Mouse (Mus musculus) gastrocnemius, postnatal 10 days (tissue): ENCODE results near the gene Decr2. TPM values are rescaled to one million over a fixed set of nuclear protein-coding genes. Genes with fewer than 3 reads are reported as not detected.
"Not testable (repeated sequence)": the region's sequence is repeated elsewhere in the genome, so short reads cannot be mapped to it uniquely, and the experiment has no call there.

Source experiments
- DNase-seq: peaks from one replicate; pipeline ENCODE4 v3.0.0; 2021; ENCODE audit warnings: mixed read lengths
- long read RNA-seq, 2 experiments: library from polyadenylated mRNA; stranded (forward); transcript quantifications; one replicate each; pipeline ENCODE4 v2.0.0; 2021
- total RNA-seq, 2 experiments: library from RNA; stranded (reverse); gene quantifications; 2 replicates each; pipeline ENCODE4 v1.2.3; 2021

Decr2 gene
- total RNA-seq, result 1 to 10 TPM; 5.6 to 6.1 TPM
- long read RNA-seq, experiment 1, transcript Decr2-201 (9 exons, 2,224 nt), result major isoform, 11 of 14 reads
- long read RNA-seq, experiment 1, partial matches to known transcripts, result 1 of 14 reads
- long read RNA-seq, experiment 1, other reads (novel, unspliced or antisense), result 2 of 14 reads
- long read RNA-seq, experiment 2, transcript Decr2-201 (9 exons, 2,224 nt), result major isoform, 7 of 9 reads
- long read RNA-seq, experiment 2, partial matches to known transcripts, result 1 of 9 reads
- long read RNA-seq, experiment 2, other reads (novel, unspliced or antisense), result 0 of 9 reads

DNA sequence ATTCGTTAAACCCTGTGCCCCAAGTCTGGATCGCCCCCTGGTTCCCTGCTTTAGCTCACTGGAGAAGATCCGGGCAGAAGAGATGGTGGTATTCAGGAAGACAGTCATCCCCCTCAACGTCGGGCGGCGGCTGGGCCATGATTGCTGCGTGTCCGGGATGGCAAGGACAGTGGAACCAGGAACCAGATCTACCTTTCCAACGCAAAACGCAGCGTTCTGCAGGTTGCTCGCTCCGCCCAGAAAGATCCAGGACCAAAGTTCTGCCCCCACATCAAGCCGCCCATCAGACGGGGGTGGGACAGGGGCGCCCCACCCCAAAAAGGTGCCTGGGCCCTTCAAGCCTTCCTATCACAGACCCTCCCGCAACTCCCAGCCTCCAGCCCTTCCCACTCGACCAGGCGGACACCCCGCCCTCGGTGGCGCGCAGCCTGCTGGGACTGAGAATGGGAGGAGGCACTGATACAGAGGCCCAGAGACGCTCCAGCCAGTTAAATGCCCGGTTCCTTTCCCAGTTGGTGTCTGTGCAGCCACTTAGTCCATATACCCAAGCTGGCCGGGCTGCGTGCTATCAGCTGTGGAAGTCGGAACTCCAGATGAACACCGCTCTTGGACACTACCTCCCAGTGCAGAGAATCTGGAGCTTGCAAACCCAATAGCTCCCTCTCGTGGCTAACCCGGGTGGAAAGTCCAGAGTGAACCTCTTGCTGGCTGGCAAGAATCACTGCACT, at the start of gene Decr2:
Gene Decr2, minus strand, starts transcription at position 433 of the 728 bp plus-strand sequence.
- peak; percentile 86 for DNase-seq

DNA sequence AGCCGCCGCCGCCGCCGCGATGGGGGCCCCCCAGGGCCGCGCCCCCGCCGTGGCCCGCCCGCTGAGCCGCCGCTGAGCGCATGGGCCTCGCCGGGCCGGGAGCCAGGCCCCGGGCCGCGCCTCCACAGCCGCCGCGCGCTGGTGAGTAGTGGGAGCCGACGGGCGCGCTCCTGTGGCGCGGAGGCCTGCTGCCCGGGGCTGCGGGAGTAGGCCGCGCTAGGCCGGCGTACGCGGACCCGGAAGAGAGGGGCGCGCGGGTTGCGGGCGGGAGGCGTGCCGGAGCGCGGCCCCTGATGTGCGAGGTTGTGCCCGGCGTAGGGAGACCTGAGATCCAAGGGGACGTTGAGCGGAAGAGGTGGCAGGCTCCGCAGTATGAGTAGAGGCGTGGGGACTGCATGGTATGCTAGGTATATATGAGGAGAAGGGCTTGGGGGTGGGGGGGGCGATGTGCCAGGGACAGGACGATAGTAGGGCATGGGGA, 48.8 kb upstream of the Decr2 start:
- DNase-seq, result no peak

GRCm38 (mm10) chr17:26138239-26138836, 48.2 kb upstream of the Decr2 start, which contains the start of gene Axin1:
Gene Axin1, plus strand, starts transcription at chr17:26138688.
- DNase-seq, result peak; percentile 90

DNA sequence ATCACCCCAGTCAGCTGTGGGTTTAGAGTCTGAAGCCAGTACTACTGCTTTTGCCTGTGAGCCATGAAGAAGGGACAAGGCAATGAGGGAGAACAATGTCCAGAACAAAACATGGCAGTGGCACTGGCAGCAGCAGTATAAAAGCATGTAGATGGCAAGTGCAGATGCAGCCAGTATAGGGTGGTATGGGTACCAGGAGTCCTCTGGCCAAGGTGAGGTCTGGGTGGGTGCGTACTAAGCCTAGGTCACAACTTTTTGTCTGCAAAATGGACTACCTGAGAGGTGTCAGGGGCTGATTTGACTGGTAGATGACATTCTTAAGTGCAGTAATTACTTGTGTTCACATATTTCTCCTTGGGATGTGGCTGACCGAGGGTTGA, 47.6 kb upstream of the Decr2 start:
- no peak for DNase-seq

DNA sequence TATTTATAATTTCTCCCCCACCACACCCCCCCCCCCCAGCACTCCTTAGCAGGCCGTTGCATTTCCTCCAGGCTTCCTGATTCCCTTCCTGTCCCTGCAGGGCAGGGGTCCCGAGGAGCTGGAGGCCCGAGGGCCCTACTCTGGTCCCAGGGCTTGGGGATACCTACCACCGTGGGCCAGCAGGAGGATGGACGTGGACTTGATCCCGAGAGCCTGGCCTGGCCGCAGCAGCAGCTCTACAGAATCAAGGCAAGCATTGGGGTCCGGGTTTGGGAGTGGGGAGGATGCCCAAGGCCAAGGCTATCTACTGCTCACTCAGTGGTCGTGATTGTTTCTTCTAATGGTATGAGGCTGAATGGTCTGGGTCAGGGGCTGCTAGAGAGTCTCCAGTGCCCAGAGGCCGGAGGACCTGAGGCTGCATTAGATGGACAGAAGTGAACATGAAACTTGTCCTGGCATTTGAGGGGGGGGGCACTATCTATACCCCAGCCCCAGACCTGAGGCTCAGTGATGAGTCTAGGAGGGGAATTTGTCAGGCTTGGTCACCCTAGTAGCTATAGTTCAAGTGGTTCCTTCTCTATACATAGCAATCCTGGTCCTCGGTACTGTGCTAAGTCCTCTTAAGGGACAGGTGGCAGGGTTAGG, 47.1 kb upstream of the Decr2 start:
- DNase-seq, result no peak

DNA sequence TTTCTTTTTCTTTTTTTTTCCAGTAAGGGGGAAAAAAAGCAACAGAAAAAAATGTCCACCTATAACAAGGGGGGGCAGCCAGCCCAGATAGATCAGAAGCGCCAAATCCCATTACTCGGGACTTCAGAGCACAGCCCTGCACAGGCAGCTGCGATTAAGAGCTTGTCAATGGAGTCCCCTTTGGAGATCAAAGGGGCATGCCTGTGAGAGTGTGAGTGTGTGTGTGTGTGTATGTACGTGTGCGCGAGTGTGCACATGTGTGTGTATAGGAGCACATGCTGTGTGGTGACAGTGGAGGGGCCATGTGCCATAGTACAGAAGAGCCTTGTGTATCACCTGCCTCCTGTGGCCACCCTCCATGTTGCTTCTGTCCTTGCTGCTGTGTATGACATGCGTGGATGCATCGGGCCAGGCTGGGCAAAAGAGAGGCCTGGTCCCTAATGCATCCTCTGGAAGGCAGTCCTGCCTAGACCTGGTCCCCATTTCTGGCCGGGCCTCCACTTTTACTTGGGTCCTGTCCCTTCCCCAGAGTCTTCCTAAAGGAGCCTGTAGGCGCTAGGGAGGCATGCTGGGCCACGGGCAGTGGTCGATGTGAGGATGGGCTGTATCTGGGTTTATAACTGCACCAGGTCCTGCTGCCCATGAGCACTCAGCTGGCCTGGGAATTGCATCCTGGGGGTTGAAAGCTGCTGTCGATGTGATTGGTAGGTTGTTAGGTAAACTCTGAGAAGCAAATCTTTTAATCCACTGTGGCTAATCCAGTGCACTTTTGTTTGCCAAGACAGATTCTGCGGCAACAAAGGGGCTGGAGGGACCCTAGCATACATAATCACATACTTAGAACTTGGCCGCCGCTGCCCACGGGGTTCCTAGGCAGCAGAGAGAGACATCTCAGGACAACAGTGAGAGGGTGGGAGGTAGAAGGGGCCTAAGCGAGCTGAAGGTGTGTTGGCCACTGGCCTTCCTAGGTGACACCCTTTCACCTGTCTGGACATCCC, 42.0 kb upstream of the Decr2 start:
- no peak for DNase-seq

DNA sequence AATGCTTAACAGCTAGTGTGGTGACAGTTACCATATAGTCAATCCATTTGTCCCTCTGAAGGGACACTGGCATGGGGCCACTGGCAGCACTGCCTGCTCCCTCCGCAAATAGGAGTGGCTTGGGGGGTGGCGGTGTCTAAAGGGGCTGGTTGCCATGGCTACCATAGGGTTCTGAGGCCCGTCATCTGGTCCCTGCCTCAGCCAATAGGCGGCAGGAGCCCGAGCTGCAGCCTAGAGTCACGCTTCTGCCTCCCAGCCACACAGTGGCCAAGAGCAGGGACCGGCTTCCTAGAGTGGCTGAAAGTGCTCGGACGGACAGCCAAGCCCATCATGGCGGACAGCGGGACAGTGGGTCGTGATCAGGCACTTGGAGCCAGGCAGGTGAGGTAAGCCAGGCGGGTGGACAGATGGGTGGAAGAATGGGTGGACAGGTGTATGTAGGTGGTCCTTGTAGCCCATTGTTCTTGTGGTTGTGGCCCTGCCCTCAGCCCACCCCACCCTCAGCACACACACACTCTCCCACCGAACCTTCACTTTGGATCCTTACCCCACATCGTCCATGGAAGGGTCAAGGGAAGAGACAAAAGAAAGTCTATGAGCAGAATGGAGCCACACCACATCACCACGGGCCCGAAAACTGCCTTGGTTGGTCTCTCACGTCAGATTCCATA, 41.1 kb upstream of the Decr2 start:
- no peak for DNase-seq

DNA sequence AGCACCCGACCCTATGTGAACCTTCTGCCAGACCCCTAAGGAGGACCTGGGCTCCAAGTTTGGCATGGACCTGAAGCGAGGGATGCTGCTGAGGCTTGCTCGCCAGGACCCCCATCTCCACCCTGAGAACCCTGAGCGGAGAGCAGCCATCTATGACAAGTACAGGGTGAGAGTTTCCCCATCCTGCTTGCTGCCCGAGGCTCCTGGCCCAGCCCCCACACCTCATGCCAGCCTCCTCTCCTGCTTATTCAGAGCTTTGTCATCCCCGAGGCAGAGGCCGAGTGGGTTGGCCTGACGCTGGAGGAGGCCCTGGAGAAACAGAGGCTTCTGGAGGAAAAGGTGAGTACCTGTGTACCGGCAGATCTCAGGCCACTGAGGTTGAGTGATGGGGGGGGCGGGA, 35.1 kb upstream of the Decr2 start:
- DNase-seq, result no peak

DNA sequence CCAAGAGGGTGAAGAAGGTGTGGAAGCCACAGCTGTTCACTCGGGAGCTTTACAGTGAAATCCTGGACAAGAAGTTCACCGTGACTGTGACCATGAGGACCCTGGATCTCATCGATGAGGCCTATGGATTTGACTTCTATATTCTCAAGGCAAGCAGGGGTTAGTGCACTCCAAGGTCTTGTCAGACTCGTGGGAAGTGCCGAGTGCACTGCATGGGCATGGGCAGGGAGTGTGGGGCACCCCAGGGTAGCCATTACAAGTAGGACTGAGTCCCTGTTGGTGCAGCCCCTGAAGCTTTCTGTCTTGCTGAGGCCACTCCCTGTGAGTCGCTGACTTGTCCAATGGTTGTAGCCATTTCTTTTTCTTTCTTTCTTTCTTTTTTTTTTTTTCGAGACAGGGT, 34.4 kb upstream of the Decr2 start:
- no peak for DNase-seq

DNA sequence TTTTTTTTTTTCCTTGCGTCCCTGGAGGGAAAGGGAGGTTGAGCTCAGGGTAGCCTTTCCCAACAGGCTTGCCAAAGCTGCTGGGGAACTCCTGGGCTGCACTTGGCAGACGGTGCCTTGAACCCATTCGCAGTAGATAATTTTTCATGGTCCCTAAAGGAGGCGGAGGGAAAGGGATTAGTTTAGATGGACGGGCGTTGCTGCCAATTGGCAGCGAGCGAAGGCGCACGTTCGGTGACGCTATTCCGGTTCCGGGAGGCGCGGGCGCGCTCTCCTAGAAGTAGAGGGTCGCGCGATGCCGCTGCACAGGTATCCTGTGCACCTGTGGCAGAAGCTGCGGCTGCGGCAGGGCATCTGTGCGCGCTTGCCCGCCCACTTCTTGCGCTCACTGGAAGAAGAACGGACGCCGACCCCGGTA, 33.1 kb upstream of the Decr2 start, which contains the start of gene Mrpl28:
Gene Mrpl28, plus strand, starts transcription at position 234 of the 418 bp plus-strand sequence.
- peak; percentile 95 for DNase-seq

DNA sequence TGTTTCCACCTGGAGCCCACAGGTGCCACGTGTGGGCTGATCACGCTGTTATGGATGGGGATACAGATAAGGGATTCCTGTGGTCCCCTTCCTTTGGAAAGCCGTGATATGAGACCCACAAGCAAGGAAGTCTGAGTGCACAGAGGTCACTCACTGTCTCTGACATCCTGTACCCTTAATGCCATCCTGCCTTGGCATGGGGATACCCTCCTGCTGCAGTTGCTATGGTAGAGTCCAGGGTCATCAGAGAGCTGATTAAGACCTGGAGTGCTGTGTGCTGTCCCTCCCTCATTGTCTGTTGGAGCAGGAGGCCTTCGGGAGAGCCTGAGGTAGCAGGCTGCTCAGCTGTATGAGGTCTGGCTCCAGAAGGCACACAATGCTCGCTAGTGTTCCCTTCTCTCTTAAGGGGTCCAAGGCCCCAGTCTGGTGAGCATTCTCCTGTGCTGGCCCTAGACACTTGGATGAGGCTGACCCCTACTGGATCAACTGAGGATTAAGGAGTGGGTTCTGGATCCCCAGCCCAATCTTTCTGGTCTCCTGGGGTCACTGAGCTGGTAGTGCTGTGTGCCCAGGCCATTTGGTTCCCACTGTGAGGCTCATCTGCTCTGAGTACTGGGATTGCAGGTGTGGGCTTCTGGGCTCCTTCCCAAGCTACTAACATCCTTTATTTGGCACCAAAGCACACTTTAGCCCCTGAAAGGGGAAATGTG, 32.4 kb upstream of the Decr2 start:
- DNase-seq, result no peak

DNA sequence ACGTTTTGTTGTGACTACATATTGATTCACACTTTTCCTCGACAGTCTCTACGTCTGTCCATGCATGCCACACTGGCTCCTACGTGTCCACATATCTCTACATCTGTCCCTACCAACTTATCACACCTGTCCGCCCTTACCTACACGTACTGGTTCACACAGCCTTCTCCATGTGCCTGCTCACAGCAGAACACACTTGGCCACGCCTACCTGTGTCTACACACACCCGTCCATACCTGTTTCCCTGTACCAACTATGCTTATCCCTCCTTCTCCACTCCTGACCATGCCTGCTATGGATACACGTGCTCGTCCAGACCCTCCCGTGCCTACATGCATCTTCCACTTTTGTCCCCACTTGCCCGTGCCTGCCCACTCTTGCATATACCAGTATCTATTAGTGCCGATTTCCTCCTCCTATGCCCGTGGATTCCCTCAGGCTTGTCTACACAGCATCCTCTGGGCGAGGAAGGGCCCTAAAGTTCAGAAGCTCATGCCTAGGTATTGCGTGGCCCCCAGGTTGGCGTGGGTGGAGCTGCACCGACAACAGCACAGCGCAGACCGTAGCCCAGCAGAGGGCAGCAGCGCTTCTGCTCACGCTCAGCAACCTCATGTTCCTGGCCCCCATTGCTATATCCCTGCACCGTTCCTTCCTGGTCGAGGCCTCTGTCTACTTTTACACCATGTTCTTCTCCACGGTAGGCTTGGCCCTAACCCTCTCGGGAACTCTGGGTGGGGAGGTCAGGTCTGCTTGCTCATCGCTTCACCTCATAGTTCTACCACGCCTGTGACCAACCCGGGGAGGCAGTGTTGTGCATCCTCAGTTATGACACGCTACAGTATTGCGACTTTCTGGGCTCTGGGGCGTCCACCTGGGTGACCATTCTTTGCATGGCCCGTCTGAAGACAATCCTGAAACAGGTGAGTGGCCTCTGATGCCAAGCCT, 29.9 kb upstream of the Decr2 start:
- DNase-seq, result peak; percentile 61

- DNase-seq, result no peak
These were observed 26.5 kb upstream of the Decr2 start for GRCm38 (mm10) chr17:26116503-26117258.

GRCm38 (mm10) chr17:26115956-26116487, 25.9 kb upstream of the Decr2 start:
- no peak for DNase-seq

- no peak for DNase-seq
These were observed 25.2 kb upstream of the Decr2 start for GRCm38 (mm10) chr17:26115205-26115898.

- not testable (repeated sequence) for DNase-seq
These were observed 24.3 kb upstream of the Decr2 start for GRCm38 (mm10) chr17:26114461-26114860.

- no peak for DNase-seq
These were observed 23.9 kb upstream of the Decr2 start for GRCm38 (mm10) chr17:26114061-26114460.
